In genomic region chr8:120177318-120178123, GRCm38 (mm10) we compare ENCODE assay signal across 8 mouse cellular contexts. TPM values are rescaled to one million over a fixed set of nuclear protein-coding genes. Genes with fewer than 3 reads are reported as not detected.
DNase-seq lines count a peak whose midpoint lies in the region; ATAC-seq lines count a peak whose summit lies in the region.

TSS of gene Fam92b (minus strand) at chr8:120177466.

- no peak within 1 kb of the TSS for H3K27ac ChIP-seq in kidney, embryonic 14.5 days (ENCODE audit: low read depth, low read length)
- H3K27ac ChIP-seq in heart, embryonic 13.5 days (replicated peaks): no peak within 1 kb of the TSS

- no peak within 1 kb of the TSS for H3K9ac ChIP-seq in kidney, embryonic 14.5 days (ENCODE audit: low read depth, low read length)
- H3K9ac ChIP-seq in heart, embryonic 13.5 days: peak within 1 kb of the TSS; percentile 54; the same call in 1 of the 2 replicates

- no peaks in the 10 kb centered on the region for H3K9me3 ChIP-seq in kidney, embryonic 14.5 days (ENCODE audit: control insufficient read depth, low read length)
- H3K9me3 ChIP-seq in heart, embryonic 13.5 days: no peaks in the 10 kb centered on the region

- peaks cover 7% of the 10 kb centered on the region for H3K27me3 ChIP-seq in kidney, embryonic 14.5 days (ENCODE audit: control insufficient read depth, insufficient read depth, low read length)
- peaks cover 40% of the 10 kb centered on the region for H3K27me3 ChIP-seq in heart, embryonic 13.5 days (replicated peaks)

- ATAC-seq in kidney, embryonic 14.5 days (ENCODE audit: low FRiP score, low TSS enrichment): peak; percentile 83
- ATAC-seq in heart, embryonic 13.5 days (ENCODE audit: extremely low read depth, insufficient number of reproducible peaks, low FRiP score, low TSS enrichment): peak; percentile 66; the same call in 1 of the 2 replicates

- no peak for DNase-seq in kidney, adult 11 months
- DNase-seq in brain, embryonic 18.5 days (ENCODE audit: low read depth, low spot score): peak; percentile 67
- peak; percentile 52 to 64 for DNase-seq in layer of hippocampus, postnatal 14 days (ENCODE audit: low spot score in 2 of 2)
- peak; percentile 50 for DNase-seq in lung, postnatal 14 days
- peak; percentile 65 for DNase-seq in right cerebral cortex, adult 18-20 months
- no peak for DNase-seq in cerebellum, adult 9-11 months

- no peak within 1 kb of the TSS; the same call in 1 of the 2 replicates for H3K4me3 ChIP-seq in kidney, embryonic 14.5 days (ENCODE audit: low read length)
- H3K4me3 ChIP-seq in heart, embryonic 13.5 days: peak within 1 kb of the TSS; percentile 2; the same call in 1 of the 2 replicates

- H3K4me1 ChIP-seq in kidney, embryonic 14.5 days (ENCODE audit: control insufficient read depth, insufficient read depth, low read length): peaks cover 23% of the 10 kb centered on the region
- peaks cover 28% of the 10 kb centered on the region for H3K4me1 ChIP-seq in heart, embryonic 13.5 days

- H3K36me3 ChIP-seq in kidney, embryonic 14.5 days (ENCODE audit: control insufficient read depth, insufficient read depth, low read length): no peaks in the 10 kb centered on the region
- H3K36me3 ChIP-seq in heart, embryonic 13.5 days: no peaks in the 10 kb centered on the region

- WGBS in kidney, embryonic 14.5 days: 2% methylated on average over 23 of the region's 26 CpGs
- WGBS in heart, embryonic 13.5 days: under 1% methylated on average over 24 of the region's 26 CpGs

- H3K4me2 ChIP-seq in kidney, embryonic 14.5 days (replicated peaks; ENCODE audit: low read depth, low read length): peak within 1 kb of the TSS; percentile 36
- H3K4me2 ChIP-seq in heart, embryonic 13.5 days: peak within 1 kb of the TSS; percentile 60

RNA-seq across cellular contexts. Expression of gene Fam92b, which starts in this region (rescaled TPM):
- polyA plus RNA-seq in kidney, embryonic 14.5 days (2014; fragmentation: Nextera tagmentation; extraction: Ambion mirVana): 0.24 TPM in 1 of 2 replicates, not detected in the other
- polyA plus RNA-seq in heart, embryonic 13.5 days (2015; fragmentation: Nextera tagmentation; extraction: Ambion mirVana): not detected in 2 replicates
- under 1 TPM in 1 of 2 experiments, not detected in 1; 0.33 TPM for total RNA-seq in layer of hippocampus, postnatal 14 days (2021)

Comparison
In these comparisons a context has a peak if more than half of its experiments do, and no peak if none do; other contexts are left out.
1. Peak in ATAC-seq and H3K4me2 ChIP-seq in kidney, embryonic 14.5 days; RNA of the gene not detected or under 1 TPM.
2. Peak in ATAC-seq, H3K4me3 ChIP-seq, H3K9ac ChIP-seq and H3K4me2 ChIP-seq in heart, embryonic 13.5 days; RNA of the gene not detected or under 1 TPM.
3. Peak in DNase-seq in layer of hippocampus, postnatal 14 days; RNA of the gene not detected or under 1 TPM.
4. DNase-seq: peak in brain, embryonic 18.5 days (single experiment), lung, postnatal 14 days (single experiment) and right cerebral cortex, adult 18-20 months (single experiment); none in kidney, adult 11 months (single experiment) and cerebellum, adult 9-11 months (single experiment).